Mouse (Mus musculus) spleen, adult 2 months (tissue): Measurements from ENCODE around the gene Stk32b. TPM values are rescaled to one million over a fixed set of nuclear protein-coding genes. Genes with fewer than 3 reads are reported as not detected.

ENCODE experiments used
- DNase-seq, 2 experiments: peaks; one replicate each; pipeline versions ENCODE4 v3.0.0 to v3.0.0-alpha.2; 2012 to 2021; ENCODE audit warnings: low spot score in 2 of 2, low read depth in 1 of 2
- H3K27ac ChIP-seq: fragments of 200-500 bp; 2 replicates; pipeline ENCODE4 v1.5.1; 2012; ENCODE audit warnings: low read length, inconsistent platforms; ENCODE audit not compliant: insufficient read depth
- H3K27me3 ChIP-seq: fragments of 200-500 bp; 2 replicates; pipeline ENCODE4 v1.6.1; 2012; ENCODE audit warnings: mild to moderate bottlenecking, moderate library complexity, low read length, inconsistent platforms; ENCODE audit not compliant: control insufficient read depth, insufficient read depth
- H3K36me3 ChIP-seq: fragments of 200-500 bp; 2 replicates; pipeline ENCODE4 v1.6.1; 2012; ENCODE audit warnings: mild to moderate bottlenecking, low read length, inconsistent platforms; ENCODE audit not compliant: control insufficient read depth, insufficient read depth
- H3K4me1 ChIP-seq: fragments of 200-500 bp; 2 replicates; pipeline ENCODE4 v1.6.1; 2011; ENCODE audit warnings: inconsistent platforms; ENCODE audit not compliant: control insufficient read depth, insufficient read depth, insufficient read length
- H3K4me3 ChIP-seq: fragments of 200-500 bp; 2 replicates; pipeline ENCODE4 v1.5.1; 2011; ENCODE audit warnings: mild to moderate bottlenecking, inconsistent platforms; ENCODE audit not compliant: insufficient read depth, insufficient read length; ENCODE audit errors: extremely low read depth
- CTCF ChIP-seq: fragments of 200-500 bp; IDR thresholded peaks from 2 replicates; pipeline ENCODE4 v1.5.1; 2011; ENCODE audit warnings: mild to moderate bottlenecking, inconsistent platforms; ENCODE audit not compliant: insufficient read depth, insufficient read length, insufficient replicate concordance; ENCODE audit errors: extremely low read depth
- POLR2A ChIP-seq: fragments of 200-500 bp; IDR thresholded peaks from 2 replicates; pipeline ENCODE4 v1.6.1; 2011; ENCODE audit warnings: low read depth, low read length, inconsistent platforms
- WGBS: fragments of 180-500 bp; shearing (Covaris S2); methylation state at CpG from one replicate; pipeline ENCODE4 v1.1.7; 2018; 5-methylcytosine and 5-hydroxymethylcytosine counted together
- polyA plus RNA-seq: library from polyadenylated mRNA; depleted of rRNA; stranded (reverse); fragments of >200 nt; gene quantifications from 2 replicates; pipeline ENCODE4 v1.2.3, GENCODE M21; 2012

The Stk32b gene
- polyA plus RNA-seq, 1 experiment, result 0.02 TPM

GRCm38 (mm10) chr5:37708124-37708523, 8.8 kb downstream of the Stk32b start:
- H3K4me1 ChIP-seq, result no peaks in the 10 kb centered on the region
- no peak overlapping the region for H3K27ac ChIP-seq
- H3K36me3 ChIP-seq, result no peaks in the 10 kb centered on the region
- H3K27me3 ChIP-seq, result no peaks in the 10 kb centered on the region
- TF ChIP-seq CTCF (no peak), POLR2A (no peak)
- no peak for DNase-seq
- H3K4me3 ChIP-seq, result no peak overlapping the region
- WGBS, result 77% methylated on average over 3 of the region's 3 CpGs

GRCm38 (mm10) chr5:37704962-37705361, 12.0 kb downstream of the Stk32b start:
- no peak for DNase-seq
- Histone ChIP-seq H3K4me1 (no peaks in the 10 kb centered on the region), H3K27ac (no peak overlapping the region), H3K27me3 (no peaks in the 10 kb centered on the region; the same call in 1 of the 2 replicates), H3K4me3 (no peak overlapping the region), H3K36me3 (no peaks in the 10 kb centered on the region)
- TF ChIP-seq CTCF (no peak), POLR2A (no peak)
- WGBS, result 73% methylated on average over 2 of the region's 2 CpGs

GRCm38 (mm10) chr5:37699757-37700156, 17.2 kb downstream of the Stk32b start:
- Histone ChIP-seq H3K27me3 (no peaks in the 10 kb centered on the region; the same call in 1 of the 2 replicates), H3K27ac (no peak overlapping the region), H3K36me3 (no peaks in the 10 kb centered on the region), H3K4me1 (no peaks in the 10 kb centered on the region), H3K4me3 (no peak overlapping the region)
- DNase-seq, result no peak
- 40% methylated on average over 12 of the region's 12 CpGs for WGBS
- no peak for TF ChIP-seq CTCF

GRCm38 (mm10) chr5:37697286-37697685, 19.7 kb downstream of the Stk32b start:
- H3K27me3 ChIP-seq, result no peaks in the 10 kb centered on the region; the same call in 1 of the 2 replicates

GRCm38 (mm10) chr5:37695773-37696172, 21.2 kb downstream of the Stk32b start:
- H3K4me3 ChIP-seq, result no peak overlapping the region
- no peaks in the 10 kb centered on the region for H3K27me3 ChIP-seq
- DNase-seq, result no peak
- no peak overlapping the region for H3K27ac ChIP-seq
- no peaks in the 10 kb centered on the region for H3K36me3 ChIP-seq
- TF ChIP-seq POLR2A, result no peak
- no peak for TF ChIP-seq CTCF
- WGBS, result 60% methylated on average over 4 of the region's 4 CpGs
- H3K4me1 ChIP-seq, result no peaks in the 10 kb centered on the region

More at GRCm38 (mm10) chr5:37697286-37697685, 19.7 kb downstream of the Stk32b start:
- 84% methylated on average over 7 of the region's 7 CpGs for whole genome bisulfite sequencing
- DNase-seq, result no peak
- no peaks in the 10 kb centered on the region for H3K4me1 ChIP-seq
- H3K27ac ChIP-seq, result no peak overlapping the region
- H3K36me3 ChIP-seq, result no peaks in the 10 kb centered on the region
- TF ChIP-seq CTCF (no peak), POLR2A (no peak)
- no peak overlapping the region for H3K4me3 ChIP-seq

- TF ChIP-seq POLR2A (no peak), CTCF (no peak)
- 78% methylated on average over 3 of the region's 3 CpGs for WGBS
- H3K4me1 ChIP-seq, result no peaks in the 10 kb centered on the region
Observed at GRCm38 (mm10) chr5:37692759-37693158, 24.2 kb downstream of the Stk32b start.

GRCm38 (mm10) chr5:37670781-37671180, 46.2 kb downstream of the Stk32b start:
- Histone ChIP-seq H3K27me3 (no peaks in the 10 kb centered on the region), H3K36me3 (no peaks in the 10 kb centered on the region), H3K27ac (no peak overlapping the region), H3K4me1 (no peaks in the 10 kb centered on the region), H3K4me3 (no peak overlapping the region)
- 86% methylated on average over 7 of the region's 7 CpGs for WGBS
- no peak for DNase-seq
- no peak for TF ChIP-seq POLR2A
- TF ChIP-seq CTCF, result no peak

More at GRCm38 (mm10) chr5:37692759-37693158, 24.2 kb downstream of the Stk32b start:
- no peak overlapping the region for H3K27ac ChIP-seq
- H3K4me3 ChIP-seq, result no peak overlapping the region
- no peaks in the 10 kb centered on the region for H3K27me3 ChIP-seq
- no peaks in the 10 kb centered on the region for H3K36me3 ChIP-seq
- no peak for DNase-seq
